Mouse (Mus musculus): ENCODE data around the gene Tnks2. TPM values are rescaled to one million over a fixed set of nuclear protein-coding genes. Genes with fewer than 3 reads are reported as not detected.

Tnks2 gene
- 100 to 1,000 TPM; 137 to 138 TPM for total RNA-seq (2021)
- long read RNA-seq, experiment 1, full-length matches to known transcripts: 10 of 45 reads
- long read RNA-seq, experiment 1, partial matches to known transcripts: 19 of 45 reads
- long read RNA-seq, experiment 1, other reads (novel, unspliced or antisense): 16 of 45 reads
- long read RNA-seq, experiment 2, full-length matches to known transcripts: 12 of 44 reads
- long read RNA-seq, experiment 2, partial matches to known transcripts: 16 of 44 reads
- long read RNA-seq, experiment 2, other reads (novel, unspliced or antisense): 16 of 44 reads

DNA sequence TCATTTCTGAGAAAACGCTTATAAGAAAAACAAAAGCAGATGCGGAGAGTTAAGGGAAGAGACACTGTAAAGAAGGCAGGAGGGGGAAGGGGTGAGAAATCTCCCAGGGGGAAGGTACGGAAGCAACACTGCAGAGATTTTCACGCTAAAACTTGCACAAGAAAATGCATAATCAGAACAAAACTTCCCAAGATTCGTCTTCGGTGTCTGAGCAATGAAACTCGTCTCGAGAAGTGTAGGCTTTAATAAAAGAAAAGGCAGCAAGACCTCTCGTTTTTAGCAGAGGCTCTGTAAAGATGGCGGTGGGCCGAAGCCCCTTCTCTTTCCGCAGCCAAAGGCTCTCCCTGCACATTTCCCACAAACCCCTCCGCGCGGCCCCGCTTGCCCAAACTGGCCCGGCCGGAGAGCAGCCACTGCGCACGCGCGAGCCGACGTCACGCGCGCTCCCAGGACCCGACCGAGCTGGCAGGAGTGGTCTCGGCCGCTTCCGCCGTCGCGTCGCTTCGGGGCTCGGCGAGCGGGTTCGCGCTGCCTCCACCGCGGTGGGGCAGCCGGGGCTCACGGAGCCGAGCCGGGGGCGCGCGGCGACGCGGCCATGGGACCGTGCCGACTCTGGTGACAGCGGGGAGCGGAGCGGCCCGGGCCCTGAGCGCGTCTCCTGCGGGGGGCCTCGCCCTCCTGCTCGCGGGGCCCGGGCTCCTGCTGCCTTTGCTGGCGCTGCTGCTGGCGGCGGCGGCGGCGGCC is at the start of gene Tnks2:
TSS of gene Tnks2 (plus strand) at position 445 of the 744 bp plus-strand sequence.
- peak; percentile 96 to 98 for DNase-seq (ENCODE audit: low spot score in 2 of 2)

- no peak for DNase-seq (ENCODE audit: low spot score in 2 of 2)
Measured at GRCm38 (mm10) chr19:36789873-36790733, 43.9 kb upstream of the Tnks2 start.

DNA sequence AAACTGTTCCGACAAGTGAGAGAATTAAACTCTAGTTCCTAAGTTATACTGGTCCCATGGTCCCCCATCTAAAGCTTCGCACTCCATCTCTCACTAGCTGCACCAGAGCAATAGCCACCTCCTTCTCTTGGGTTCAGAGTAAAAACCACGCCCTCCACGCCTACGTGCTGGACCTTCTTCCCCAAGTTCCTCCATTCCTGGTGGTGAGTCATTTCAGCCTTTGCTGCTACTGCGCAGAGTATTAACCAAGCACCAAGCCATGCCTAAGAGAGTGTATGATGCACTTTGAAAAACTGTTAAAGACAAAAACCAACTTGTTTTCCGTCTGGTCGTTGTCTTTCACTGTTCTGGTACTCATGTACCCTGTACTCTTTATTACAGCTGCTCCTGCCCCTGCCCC is 41.4 kb upstream of the Tnks2 start:
- no peak for DNase-seq (ENCODE audit: low spot score in 2 of 2)

DNA sequence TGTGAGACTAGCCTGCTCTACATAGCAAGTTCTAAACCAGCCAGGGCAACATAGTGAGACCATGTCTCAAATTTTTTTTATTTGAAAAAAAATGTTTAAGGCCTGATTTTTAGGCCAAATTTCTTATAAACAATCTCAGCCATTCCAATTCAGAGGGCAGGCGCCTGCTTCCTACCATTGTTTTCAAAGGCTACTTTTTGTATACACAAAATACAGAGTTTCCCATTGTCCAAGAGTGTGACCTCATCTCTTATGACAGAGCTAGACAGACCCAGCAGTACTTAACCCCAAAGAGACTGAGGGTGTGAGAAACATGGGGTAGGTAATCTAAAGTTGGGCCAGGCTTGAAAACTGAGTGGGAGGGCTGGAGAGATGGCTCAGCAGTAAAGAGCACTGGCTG is 40.6 kb upstream of the Tnks2 start:
- no peak for DNase-seq (ENCODE audit: low spot score in 2 of 2)

DNA sequence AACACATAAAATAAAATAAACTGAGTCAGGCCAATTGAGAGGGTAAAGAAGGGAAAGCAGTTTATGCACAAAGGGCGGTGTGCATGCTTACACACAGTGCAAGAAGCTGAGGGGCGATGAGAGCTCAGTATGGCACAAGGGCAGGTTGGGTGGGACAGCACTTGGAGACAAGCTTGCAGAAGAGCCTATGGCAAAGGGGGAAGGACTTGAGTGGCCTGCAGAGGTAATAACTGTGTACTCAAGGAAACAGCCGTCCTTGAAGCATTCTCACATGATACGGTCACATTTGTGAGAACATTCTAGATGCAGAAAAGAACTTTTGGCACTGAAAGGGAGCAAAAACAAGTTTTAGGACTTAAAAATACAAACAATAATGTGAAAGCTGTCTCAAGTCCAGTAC is 40.0 kb upstream of the Tnks2 start:
- no peak for DNase-seq (ENCODE audit: low spot score in 2 of 2)

DNA sequence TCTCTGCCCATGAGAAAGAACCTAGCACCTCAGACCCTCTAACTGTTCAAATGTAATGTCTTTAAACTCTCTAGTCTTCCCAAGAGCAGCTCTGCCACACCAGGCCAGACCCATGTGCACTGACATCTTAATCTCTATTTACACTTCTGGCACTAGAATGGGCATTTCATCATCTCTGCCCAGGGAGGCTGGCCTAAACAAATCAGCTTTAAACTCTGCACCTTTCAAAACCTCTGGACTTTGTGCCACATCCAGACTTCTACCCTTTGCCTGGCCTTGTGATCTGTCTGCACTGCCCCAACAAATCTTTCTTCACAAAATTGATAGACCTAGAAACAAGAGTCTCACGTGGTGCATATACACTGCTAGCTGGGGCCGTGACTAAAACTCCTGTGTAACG is 38.8 kb upstream of the Tnks2 start:
- no peak for DNase-seq (ENCODE audit: low spot score in 2 of 2)

DNA sequence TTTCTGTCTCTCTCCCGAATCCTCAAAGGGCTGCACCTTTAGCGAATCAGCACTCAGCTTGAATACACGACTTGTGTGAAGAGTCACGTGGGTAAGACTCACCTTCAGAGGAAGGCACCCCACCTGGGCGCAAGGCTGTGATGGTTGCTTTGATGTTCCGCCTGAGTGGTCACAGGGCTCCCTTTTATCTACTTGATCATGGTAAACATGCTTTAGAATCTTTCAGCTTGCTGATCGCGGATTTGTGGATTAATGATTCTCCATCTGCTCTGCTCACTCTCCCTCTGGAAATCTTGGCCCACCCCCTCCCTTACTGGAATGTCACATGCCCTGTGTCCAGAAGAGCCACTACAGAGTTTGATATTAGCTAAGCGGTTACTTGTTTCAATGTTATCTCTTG is 37.1 kb upstream of the Tnks2 start:
- DNase-seq (ENCODE audit: low spot score in 2 of 2): no peak

DNA sequence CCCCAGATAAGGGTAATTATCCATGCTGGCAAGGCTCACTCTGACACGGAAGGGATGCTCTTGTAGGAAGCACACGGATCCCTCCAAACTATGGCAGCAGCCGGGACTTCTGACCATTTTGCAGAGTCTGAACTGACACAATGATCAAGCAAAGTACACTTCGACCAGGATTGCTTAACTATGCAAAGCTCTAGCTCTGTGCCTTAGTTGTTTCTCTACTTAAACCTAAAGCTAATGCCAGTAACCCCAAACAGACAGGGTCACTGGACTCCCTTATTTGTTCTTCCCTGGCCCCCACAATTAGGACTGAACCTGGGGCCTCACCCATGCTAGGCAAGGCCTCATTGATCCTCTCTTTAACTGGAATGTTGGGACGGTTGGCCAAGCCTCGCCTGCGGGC is 33.7 kb upstream of the Tnks2 start:
- DNase-seq (ENCODE audit: low spot score in 2 of 2): no peak

DNA sequence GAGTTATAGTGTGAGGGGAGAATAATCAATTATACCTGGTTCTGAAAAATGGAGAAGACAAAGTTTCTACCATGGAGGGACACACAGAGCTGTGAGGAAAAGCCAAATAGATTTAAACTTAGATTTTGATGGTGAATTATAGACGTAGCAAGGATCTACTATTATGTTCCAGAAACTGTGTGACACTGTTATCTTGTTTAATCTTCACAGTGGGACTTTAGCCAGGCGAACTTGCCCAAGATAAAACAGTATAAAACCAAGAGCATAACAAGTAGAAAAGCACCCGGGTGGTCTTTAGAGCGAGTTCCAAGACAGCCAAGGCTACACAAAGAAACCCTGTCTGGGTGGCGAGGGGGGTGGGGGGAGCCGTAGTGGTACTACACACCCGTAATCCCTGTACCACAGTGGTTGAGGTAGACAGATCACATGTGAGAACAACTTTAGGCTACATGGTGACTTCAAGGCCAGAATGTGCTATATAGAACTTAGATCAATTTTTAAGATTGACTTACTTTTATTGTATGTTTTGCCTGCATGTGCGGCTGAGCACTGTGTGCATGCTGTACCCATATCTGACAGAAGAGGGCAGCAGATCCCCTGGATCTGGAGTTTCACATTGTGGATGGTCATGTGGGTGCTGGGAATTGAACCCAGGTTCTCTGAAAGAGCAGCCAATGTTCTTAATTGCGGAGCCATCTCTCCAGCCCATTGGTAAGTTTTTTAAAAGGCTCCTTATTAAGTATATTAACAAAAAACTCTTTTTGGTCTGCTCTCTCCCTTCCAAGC is 32.0 kb upstream of the Tnks2 start:
- no peak for DNase-seq (ENCODE audit: low spot score in 2 of 2)

DNA sequence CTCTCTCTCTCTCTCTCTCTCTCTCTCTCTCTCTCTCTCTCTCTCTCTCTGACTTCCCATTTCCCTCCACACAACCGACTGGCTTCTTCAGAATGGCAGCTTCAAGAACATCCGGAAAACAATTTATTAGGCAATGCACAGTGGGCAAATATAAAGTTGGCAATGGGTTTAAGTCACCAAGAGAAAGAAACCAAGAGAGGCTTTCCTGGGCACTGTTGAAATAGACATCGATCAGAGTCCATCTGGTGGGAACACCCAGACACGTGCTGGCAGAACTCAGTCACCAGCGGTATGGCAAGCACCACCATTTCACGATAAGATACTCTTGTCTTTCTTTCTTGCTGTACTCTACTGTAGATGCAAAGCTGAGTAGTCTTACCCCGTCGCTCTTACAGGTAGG is 30.6 kb upstream of the Tnks2 start:
- DNase-seq (ENCODE audit: low spot score in 2 of 2): no peak

DNA sequence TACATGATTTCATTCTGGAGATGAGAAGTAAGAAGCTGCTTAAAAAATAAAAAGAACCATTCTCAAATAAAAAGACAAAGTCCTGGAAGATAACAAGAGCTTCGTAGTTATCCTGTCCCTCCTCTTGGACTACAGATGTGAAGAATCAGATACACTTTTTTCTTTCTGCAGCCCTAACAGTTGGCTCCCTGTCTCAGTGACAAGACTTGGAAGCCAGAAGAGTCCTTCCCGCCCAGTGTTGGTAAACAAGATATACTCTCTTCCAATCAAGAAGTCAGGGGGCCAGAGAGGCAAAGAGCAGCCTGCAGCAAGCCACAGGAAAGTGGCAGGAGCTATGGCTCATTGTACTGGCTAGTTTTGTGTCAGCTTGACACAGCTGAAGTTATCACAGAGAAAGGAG is 27.2 kb upstream of the Tnks2 start:
- DNase-seq (ENCODE audit: low spot score in 2 of 2): no peak

- no peak for DNase-seq (ENCODE audit: low spot score in 2 of 2)
Measured at GRCm38 (mm10) chr19:36808426-36809105, 25.5 kb upstream of the Tnks2 start.

DNA sequence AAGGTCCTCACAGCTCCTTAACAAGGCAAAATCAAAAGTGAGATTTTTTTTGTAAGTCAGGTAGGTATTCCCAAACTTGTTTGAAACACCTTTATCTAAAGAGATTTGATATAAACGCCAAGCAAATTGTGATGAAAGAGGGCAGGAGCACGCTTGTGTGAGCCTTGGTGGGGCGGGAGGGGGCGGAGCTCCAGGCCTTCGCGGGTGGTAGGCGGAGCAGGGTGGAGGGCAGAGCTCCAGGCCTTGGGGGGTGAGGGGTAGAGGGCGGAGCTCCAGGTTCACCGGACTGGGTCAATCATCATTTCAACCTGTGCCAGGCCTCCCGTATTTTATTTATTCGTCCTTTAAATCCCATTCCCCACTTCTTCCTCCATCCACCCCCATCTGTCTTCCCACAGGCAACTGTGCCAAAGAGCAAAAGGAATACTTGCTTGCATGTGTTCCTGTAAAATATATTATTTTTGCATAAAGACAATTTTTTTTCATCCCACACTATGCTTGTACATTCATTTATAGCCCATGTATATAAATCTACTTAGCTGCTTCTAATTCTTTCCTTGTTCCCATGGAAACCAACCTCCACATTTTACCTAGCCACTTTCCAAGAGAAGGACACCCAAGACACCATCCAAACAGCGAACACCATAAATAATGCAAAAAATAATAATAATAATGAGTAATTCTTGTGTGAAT is 24.4 kb upstream of the Tnks2 start:
- DNase-seq (ENCODE audit: low spot score in 2 of 2): no peak

- no peak for DNase-seq (ENCODE audit: low spot score in 2 of 2)
Measured at GRCm38 (mm10) chr19:36812011-36812410, 22.0 kb upstream of the Tnks2 start.

- DNase-seq (ENCODE audit: low spot score in 2 of 2): peak in 1 of 2 experiments; percentile 72
Measured at GRCm38 (mm10) chr19:36815396-36816271, 18.4 kb upstream of the Tnks2 start.

GRCm38 (mm10) chr19:36818141-36818885 is 15.7 kb upstream of the Tnks2 start:
- no peak for DNase-seq (ENCODE audit: low spot score in 2 of 2)

DNA sequence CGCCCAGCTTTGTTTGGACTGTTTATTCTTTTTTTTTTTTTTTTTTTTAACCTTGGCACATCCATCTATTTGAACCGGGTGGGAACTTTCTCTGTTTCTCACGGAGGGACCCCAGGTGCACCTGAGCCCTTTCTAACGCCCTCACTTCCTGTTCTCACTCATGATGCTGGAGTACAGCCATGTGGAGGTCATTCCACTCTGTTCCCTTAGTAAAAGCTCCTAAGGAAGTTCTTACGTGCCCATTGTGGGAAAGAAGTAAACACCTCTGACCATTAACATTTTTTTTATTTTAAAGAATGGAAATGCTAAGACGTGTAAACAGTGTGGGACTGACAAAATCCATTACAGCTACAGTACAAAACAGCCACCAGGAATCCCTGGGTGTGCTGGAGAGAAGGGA is 14.8 kb upstream of the Tnks2 start:
- DNase-seq (ENCODE audit: low spot score in 2 of 2): no peak

- DNase-seq (ENCODE audit: low spot score in 2 of 2): no peak
Measured at GRCm38 (mm10) chr19:36820469-36820868, 13.6 kb upstream of the Tnks2 start.
